Comparison of ENCODE assay signal across 21 mouse cellular contexts in genomic region chr11:49758096-49758495, GRCm38 (mm10). TPM values are rescaled to one million over a fixed set of nuclear protein-coding genes. Genes with fewer than 3 reads are reported as not detected.
DNase-seq lines count a peak whose midpoint lies in the region; ATAC-seq and TF ChIP-seq lines count a peak whose summit lies in the region.
"Had no signal": no experiment of that assay in that cellular context is flagged by ENCODE, and none has a peak within 500 bp of the region (broad histone marks: within the 10 kb centered on the region; RNA-seq: fewer than 3 reads in every experiment).

No protein-coding gene starts in this region.

- H3K36me3 ChIP-seq in midbrain, embryonic 11.5 days (ENCODE audit: control insufficient read depth, insufficient read depth, low read length) = no peaks in the 10 kb centered on the region
- no peaks in the 10 kb centered on the region for H3K36me3 ChIP-seq in midbrain, embryonic 15.5 days (replicated peaks)
- H3K36me3 ChIP-seq: embryonic facial prominence, embryonic 12.5 days; forebrain, embryonic 12.5 days; hindbrain, embryonic 12.5 days had no signal

- TF ChIP-seq CTCF in gastrocnemius, adult 2 months (IDR thresholded peaks at IDR 0.05) = no peak

- WGBS in midbrain, embryonic 11.5 days = 96% methylated on average over 3 of the region's 3 CpGs
- 96% methylated on average over 3 of the region's 3 CpGs for WGBS in midbrain, embryonic 15.5 days

- H3K9ac ChIP-seq in midbrain, embryonic 11.5 days (ENCODE audit: low read length) = no peak overlapping the region
- H3K9ac ChIP-seq in midbrain, embryonic 15.5 days = no peak overlapping the region
- H3K9ac ChIP-seq: embryonic facial prominence, embryonic 12.5 days; forebrain, embryonic 12.5 days; hindbrain, embryonic 12.5 days had no signal

- ATAC-seq in midbrain, embryonic 11.5 days (ENCODE audit: low FRiP score) = no peak
- ATAC-seq in midbrain, embryonic 15.5 days (replicated peaks) = no peak
- ATAC-seq: forebrain, embryonic 16.5 days; hindbrain, embryonic 16.5 days; inflammation-experienced regulatory T-cells, adult 6 months; intestine, postnatal 0 days had no signal

- no peak overlapping the region for H3K4me2 ChIP-seq in midbrain, embryonic 11.5 days
- no peak overlapping the region for H3K4me2 ChIP-seq in midbrain, embryonic 15.5 days
- H3K4me2 ChIP-seq: embryonic facial prominence, embryonic 12.5 days; forebrain, embryonic 12.5 days; hindbrain, embryonic 12.5 days had no signal

- DNase-seq in gastrocnemius, adult 2 months = peak; percentile 56
- DNase-seq in gastrocnemius, postnatal 4 days (ENCODE audit: low spot score in 2 of 2) = no peak
- DNase-seq in midbrain, embryonic 11.5 days (ENCODE audit: low spot score, missing footprints) = peak; percentile 57
- peak; percentile 87 for DNase-seq in Muller cell, postnatal 12 days (ENCODE audit: inconsistent ontology term)
- DNase-seq in urinary bladder, postnatal 10 days (ENCODE audit: low spot score) = no peak
- DNase-seq in urinary bladder, postnatal 36 days (ENCODE audit: low spot score in 2 of 2) = no peak
- DNase-seq: adrenal gland, postnatal 14 days; cerebellum, adult 11-12 months; cerebellum, adult 9-10 months; cerebellum, postnatal 25 days; gastrocnemius, postnatal 36 days; heart, postnatal 10 days; heart, postnatal 4 days had no signal

- H3K27ac ChIP-seq in gastrocnemius, adult 2 months = no peak overlapping the region
- no peak overlapping the region for H3K27ac ChIP-seq in midbrain, embryonic 11.5 days (ENCODE audit: low read depth, low read length)
- H3K27ac ChIP-seq in midbrain, embryonic 15.5 days = no peak overlapping the region
- H3K27ac ChIP-seq: embryonic facial prominence, embryonic 12.5 days; forebrain, embryonic 12.5 days; hindbrain, embryonic 12.5 days had no signal

- H3K9me3 ChIP-seq in midbrain, embryonic 11.5 days (ENCODE audit: control insufficient read depth, low read length) = no peaks in the 10 kb centered on the region
- no peaks in the 10 kb centered on the region for H3K9me3 ChIP-seq in midbrain, embryonic 15.5 days
- H3K9me3 ChIP-seq: embryonic facial prominence, embryonic 12.5 days; forebrain, embryonic 12.5 days; hindbrain, embryonic 12.5 days had no signal

- no peaks in the 10 kb centered on the region for H3K4me1 ChIP-seq in midbrain, embryonic 11.5 days (ENCODE audit: control insufficient read depth, insufficient read depth, low read length)
- H3K4me1 ChIP-seq in midbrain, embryonic 15.5 days = no peaks in the 10 kb centered on the region

- intact Hi-C loops in gastrocnemius, adult 2 months (cut with DNase I) = no loop called here

- H3K27me3 ChIP-seq in midbrain, embryonic 11.5 days (ENCODE audit: control insufficient read depth, insufficient read depth, low read length) = no peaks in the 10 kb centered on the region
- no peaks in the 10 kb centered on the region for H3K27me3 ChIP-seq in midbrain, embryonic 15.5 days (replicated peaks)
- H3K27me3 ChIP-seq: embryonic facial prominence, embryonic 12.5 days; forebrain, embryonic 12.5 days; hindbrain, embryonic 12.5 days had no signal

- no peak overlapping the region for H3K4me3 ChIP-seq in gastrocnemius, adult 2 months
- no peak overlapping the region for H3K4me3 ChIP-seq in midbrain, embryonic 11.5 days (ENCODE audit: low read depth, low read length)
- H3K4me3 ChIP-seq in midbrain, embryonic 15.5 days = no peak overlapping the region
- H3K4me3 ChIP-seq: embryonic facial prominence, embryonic 12.5 days; forebrain, embryonic 12.5 days; hindbrain, embryonic 12.5 days had no signal

RNA-seq across cellular contexts. Expression of gene Gfpt2, which starts 35.9 kb away (rescaled TPM):
- total RNA-seq in gastrocnemius, adult 2 months (2021) = 10 to 100 TPM in 1 of 2 experiments, 1 to 10 TPM in 1; 7.5 to 11.1 TPM
- total RNA-seq in gastrocnemius, postnatal 4 days (2021) = 10 to 100 TPM; 14.5 to 18.0 TPM
- polyA plus RNA-seq in midbrain, embryonic 11.5 days (2014; fragmentation: Nextera tagmentation; extraction: Ambion mirVana) = 8.7 and 9.9 TPM in 2 replicates
- 6.1 and 6.7 TPM in 2 replicates for polyA plus RNA-seq in midbrain, embryonic 15.5 days (2015; fragmentation: Nextera tagmentation; extraction: Ambion mirVana)

RNA-seq across cellular contexts. Expression of gene Cnot6, which starts 45.6 kb away (rescaled TPM):
- total RNA-seq in gastrocnemius, adult 2 months (2021) = 10 to 100 TPM in 1 of 2 experiments, 1 to 10 TPM in 1; 8.1 to 14.5 TPM
- 10 to 100 TPM; 58.3 to 63.2 TPM for total RNA-seq in gastrocnemius, postnatal 4 days (2021)
- 55.9 and 60.1 TPM in 2 replicates for polyA plus RNA-seq in midbrain, embryonic 11.5 days (2014; fragmentation: Nextera tagmentation; extraction: Ambion mirVana)
- 47.4 and 52.2 TPM in 2 replicates for polyA plus RNA-seq in midbrain, embryonic 15.5 days (2015; fragmentation: Nextera tagmentation; extraction: Ambion mirVana)

Comparison
In these comparisons a context has a peak if more than half of its experiments do, and no peak if none do; other contexts are left out.
1. DNase-seq: peak in gastrocnemius, adult 2 months (single experiment), midbrain, embryonic 11.5 days (single experiment) and Muller cell, postnatal 12 days (single experiment); none in gastrocnemius, postnatal 4 days (0 of 2), urinary bladder, postnatal 10 days (single experiment) and urinary bladder, postnatal 36 days (0 of 2).